Mouse (Mus musculus) yolk sac, embryonic 10.5 days (tissue): ENCODE results near the gene St8sia4.
A peak's percentile ranks its signal among the peaks of the same experiment; 100 is the strongest.
"Not testable (repeated sequence)": the region's sequence is repeated elsewhere in the genome, so short reads cannot be mapped to it uniquely, and the experiment has no call there.

Source experiments
- DNase-seq: peaks from one replicate; pipeline ENCODE4 v3.0.0-alpha.2; 2017; ENCODE audit warnings: low spot score

Gene St8sia4

GRCm38 (mm10) chr1:95591101-95591500, 76.3 kb downstream of the St8sia4 start:
- DNase-seq, result no peak

- no peak for DNase-seq
Measured at GRCm38 (mm10) chr1:95590108-95590507, 77.3 kb downstream of the St8sia4 start.

- DNase-seq, result no peak
Measured at GRCm38 (mm10) chr1:95589471-95589870, 77.9 kb downstream of the St8sia4 start.

- DNase-seq, result no peak
Measured at GRCm38 (mm10) chr1:95583310-95583709, 84.1 kb downstream of the St8sia4 start.

- DNase-seq, result peak; percentile 3
Measured at GRCm38 (mm10) chr1:95582264-95582663, 85.1 kb downstream of the St8sia4 start.

GRCm38 (mm10) chr1:95572619-95573540, 94.5 kb downstream of the St8sia4 start:
- DNase-seq, result no peak

- no peak for DNase-seq
Measured at GRCm38 (mm10) chr1:95571106-95571505, 96.3 kb downstream of the St8sia4 start.

- not testable (repeated sequence) for DNase-seq
Measured at GRCm38 (mm10) chr1:95554556-95554955, 112.8 kb downstream of the St8sia4 start.

GRCm38 (mm10) chr1:95541460-95541859, 125.9 kb downstream of the St8sia4 start:
- DNase-seq, result no peak
